Comparison of ENCODE assay signal across 8 mouse cellular contexts in the genomic region with DNA sequence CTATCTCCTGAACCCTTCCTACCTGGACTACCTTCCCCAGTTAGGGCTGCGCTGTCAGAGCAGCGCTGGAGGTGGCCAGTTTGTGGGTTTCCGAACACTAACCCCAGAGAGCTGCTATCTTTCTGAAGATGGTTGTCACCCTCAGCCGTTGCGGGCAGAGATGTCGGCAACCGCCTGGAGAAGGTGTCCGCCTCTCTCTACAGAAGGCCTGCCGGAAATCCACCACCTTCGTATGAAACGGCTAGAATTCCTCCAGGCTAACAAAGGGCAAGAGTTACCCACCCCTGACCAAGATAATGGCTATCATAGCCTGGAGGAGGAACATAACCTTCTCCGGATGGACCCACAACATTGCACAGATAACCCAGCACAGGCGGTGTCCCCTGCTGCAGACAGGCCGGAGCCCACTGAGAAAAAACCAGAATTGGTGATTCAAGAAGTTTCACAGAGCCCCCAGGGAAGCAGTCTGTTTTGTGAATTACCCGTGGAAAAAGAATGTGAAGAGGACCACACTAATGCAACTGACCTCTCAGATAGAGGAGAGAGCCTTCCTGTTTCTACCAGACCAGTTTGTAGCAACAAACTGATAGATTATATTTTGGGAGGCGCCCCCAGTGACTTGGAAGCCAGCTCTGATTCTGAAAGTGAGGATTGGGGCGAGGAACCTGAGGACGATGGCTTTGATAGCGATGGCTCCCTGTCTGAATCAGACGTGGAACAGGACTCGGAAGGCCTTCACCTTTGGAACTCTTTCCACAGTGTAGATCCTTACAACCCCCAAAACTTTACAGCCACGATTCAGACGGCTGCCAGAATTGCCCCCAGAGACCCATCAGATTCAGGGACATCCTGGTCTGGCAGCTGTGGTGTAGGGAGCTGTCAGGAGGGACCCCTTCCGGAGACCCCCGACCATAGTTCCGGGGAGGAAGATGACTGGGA. TPM values are rescaled to one million over a fixed set of nuclear protein-coding genes. Genes with fewer than 3 reads are reported as not detected.
DNase-seq lines count a peak whose midpoint lies in the region; ATAC-seq and TF ChIP-seq lines count a peak whose summit lies in the region.

No protein-coding gene starts in this region.

- peaks cover 33% of the 10 kb centered on the region for H3K36me3 ChIP-seq in lung, embryonic 14.5 days (ENCODE audit: insufficient read depth)
- H3K36me3 ChIP-seq in liver, embryonic 15.5 days (replicated peaks), result peaks cover 52% of the 10 kb centered on the region
- H3K36me3 ChIP-seq in thymus, adult 2 months (ENCODE audit: control insufficient read depth, insufficient read depth, low read length), result peaks cover 17% of the 10 kb centered on the region

- no peaks in the 10 kb centered on the region; the same call in 1 of the 2 replicates for H3K4me1 ChIP-seq in lung, embryonic 14.5 days (ENCODE audit: insufficient read depth)
- H3K4me1 ChIP-seq in liver, embryonic 15.5 days (replicated peaks), result peaks cover 41% of the 10 kb centered on the region
- peaks cover 3% of the 10 kb centered on the region; the same call in 1 of the 2 replicates for H3K4me1 ChIP-seq in thymus, adult 2 months (replicated peaks; ENCODE audit: control insufficient read depth, insufficient read depth, low read length)

- 4% methylated on average over 26 of the region's 26 CpGs for WGBS in lung, embryonic 14.5 days
- 1% methylated on average over 26 of the region's 26 CpGs for WGBS in liver, embryonic 15.5 days (ENCODE audit: insufficient replicate concordance)
- under 1% methylated on average over 26 of the region's 26 CpGs for WGBS in thymus, adult 2 months

- TF ChIP-seq POLR2A in thymus, adult 2 months (IDR thresholded peaks at IDR 0.05; ENCODE audit: control insufficient read depth, extremely low read depth, insufficient read depth, low read length, poor library complexity), result no peak

- TF ChIP-seq CTCF in lung, embryonic 14.5 days (IDR thresholded peaks at IDR 0.05; ENCODE audit: low read depth), result no peak
- TF ChIP-seq CTCF in thymus, adult 2 months (IDR thresholded peaks at IDR 0.05; ENCODE audit: borderline replicate concordance, control insufficient read depth, extremely low read depth, insufficient read depth, low read length, poor library complexity), result no peak

- ATAC-seq in lung, embryonic 14.5 days (ENCODE audit: insufficient read depth), result no peak
- ATAC-seq in liver, embryonic 15.5 days (ENCODE audit: insufficient read depth), result no peak

- peak overlapping the region; percentile 98 for H3K9ac ChIP-seq in lung, embryonic 14.5 days
- H3K9ac ChIP-seq in liver, embryonic 15.5 days, result peak overlapping the region; percentile 93

- H3K9me3 ChIP-seq in lung, embryonic 14.5 days (ENCODE audit: low read depth, low read length), result no peaks in the 10 kb centered on the region
- H3K9me3 ChIP-seq in liver, embryonic 15.5 days (replicated peaks), result no peaks in the 10 kb centered on the region

- H3K4me3 ChIP-seq in lung, embryonic 14.5 days (ENCODE audit: low read depth, low read length), result peak overlapping the region; percentile 99
- peak overlapping the region; percentile 95 for H3K4me3 ChIP-seq in liver, embryonic 15.5 days (replicated peaks)
- H3K4me3 ChIP-seq in thymus, adult 2 months (ENCODE audit: control insufficient read depth, insufficient read depth, low read length), result peak overlapping the region; percentile 72

- DNase-seq in lung, embryonic 14.5 days, result no peak
- no peak for DNase-seq in lung, postnatal 10 days
- peak; percentile 9 to 14 for DNase-seq in cerebellum, postnatal 14 days
- DNase-seq in heart, postnatal 4 days, result peak; percentile 15
- DNase-seq in thymus, adult 2 months, result peak; percentile 27
- DNase-seq in left cerebral cortex, postnatal 25 days (ENCODE audit: low spot score in 2 of 2), result no peak
- no peak for DNase-seq in layer of hippocampus, adult 8-10 months (ENCODE audit: low spot score in 2 of 2)

- peak overlapping the region; percentile 98 for H3K4me2 ChIP-seq in lung, embryonic 14.5 days
- H3K4me2 ChIP-seq in liver, embryonic 15.5 days, result peak overlapping the region; percentile 80

- intact Hi-C loops in left cerebral cortex, postnatal 25 days (cut with DNase I), result loop anchor here (2.0 kb wide), 1 partner anchor 86 kb away; no protein-coding TSS in a partner anchor

- H3K27me3 ChIP-seq in lung, embryonic 14.5 days (ENCODE audit: insufficient read depth, low read length), result no peaks in the 10 kb centered on the region
- H3K27me3 ChIP-seq in liver, embryonic 15.5 days, result no peaks in the 10 kb centered on the region
- no peaks in the 10 kb centered on the region for H3K27me3 ChIP-seq in thymus, adult 2 months (ENCODE audit: control insufficient read depth, insufficient read depth, low read length)

- peak overlapping the region; percentile 98 for H3K27ac ChIP-seq in lung, embryonic 14.5 days (ENCODE audit: low read depth)
- H3K27ac ChIP-seq in liver, embryonic 15.5 days (replicated peaks), result peak overlapping the region; percentile 95
- H3K27ac ChIP-seq in thymus, adult 2 months (ENCODE audit: control insufficient read depth, insufficient read depth, low read length), result peak overlapping the region; percentile 67; the same call in 1 of the 2 replicates

RNA-seq across cellular contexts. Expression of a gene that starts 1.7 kb away (rescaled TPM):
- 51.4 and 54.3 TPM in 2 replicates for polyA plus RNA-seq in lung, embryonic 14.5 days (2014; fragmentation: Nextera tagmentation; extraction: Ambion mirVana)
- 10 to 100 TPM; 41.6 to 44.4 TPM for total RNA-seq in heart, postnatal 4 days (2021)
- 39.1 and 45.5 TPM in 2 replicates for polyA plus RNA-seq in liver, embryonic 15.5 days (2015; fragmentation: Nextera tagmentation; extraction: Ambion mirVana)
- 45.8 and 55.0 TPM in 2 replicates for polyA plus RNA-seq in thymus, adult 2 months (2012; rRNA removed)
- 10 to 100 TPM; 43.4 to 45.7 TPM for total RNA-seq in left cerebral cortex, postnatal 25 days (2021)
- total RNA-seq in layer of hippocampus, adult 8-10 months (2022), result 10 to 100 TPM; 39.6 to 47.7 (median 43.0) TPM

RNA-seq across cellular contexts. Expression of a gene that starts 31.4 kb away (rescaled TPM):
- polyA plus RNA-seq in lung, embryonic 14.5 days (2014; fragmentation: Nextera tagmentation; extraction: Ambion mirVana), result 6.7 and 10.2 TPM in 2 replicates
- total RNA-seq in heart, postnatal 4 days (2021), result 10 to 100 TPM; 42.1 to 45.9 TPM
- 2.2 and 2.5 TPM in 2 replicates for polyA plus RNA-seq in liver, embryonic 15.5 days (2015; fragmentation: Nextera tagmentation; extraction: Ambion mirVana)
- polyA plus RNA-seq in thymus, adult 2 months (2012; rRNA removed), result 5.1 and 9.4 TPM in 2 replicates
- total RNA-seq in left cerebral cortex, postnatal 25 days (2021), result 10 to 100 TPM; 72.2 to 84.2 TPM
- 10 to 100 TPM; 61.6 to 69.8 (median 62.7) TPM for total RNA-seq in layer of hippocampus, adult 8-10 months (2022)

Comparison
In these comparisons a context has a peak if more than half of its experiments do, and no peak if none do; other contexts are left out.
1. DNase-seq: peak in cerebellum, postnatal 14 days (2 of 2), heart, postnatal 4 days (single experiment) and thymus, adult 2 months (single experiment); none in lung, embryonic 14.5 days (single experiment), lung, postnatal 10 days (single experiment), left cerebral cortex, postnatal 25 days (0 of 2) and layer of hippocampus, adult 8-10 months (0 of 2).
2. Peak in every context shown above with its lines, with median percentiles within 50 percentile points of each other: H3K27ac ChIP-seq and H3K4me3 ChIP-seq.